Mouse (Mus musculus): ENCODE results near the gene Copz2. TPM values are rescaled to one million over a fixed set of nuclear protein-coding genes. Genes with fewer than 3 reads are reported as not detected.

The Copz2 gene
- polyA plus RNA-seq, 1 experiment = not detected

DNA sequence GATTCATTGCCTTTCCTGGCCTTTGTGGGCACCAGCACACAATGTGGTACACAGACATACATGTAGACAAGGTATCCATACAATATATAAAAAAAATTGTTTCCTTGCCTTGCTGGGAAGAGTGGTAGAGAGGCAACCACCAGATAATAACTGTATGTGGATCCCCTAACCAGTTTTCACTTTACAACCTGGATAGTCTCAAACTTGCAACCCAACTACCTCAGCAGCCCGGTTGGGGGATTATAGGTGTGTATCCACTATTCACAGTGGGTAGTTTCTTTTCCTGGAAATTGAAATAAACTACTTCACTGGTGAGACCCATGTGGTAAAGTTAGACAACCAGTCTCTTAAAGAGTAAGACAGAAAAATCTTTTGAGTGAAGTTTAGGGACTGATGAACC lies 33.2 kb upstream of the Copz2 start:
- peaks cover 22% of the 10 kb centered on the region for H3K4me1 ChIP-seq (ENCODE audit: control insufficient read depth, insufficient read depth, low read length)
- no peak for TF ChIP-seq POLR2A (IDR thresholded peaks at IDR 0.05; ENCODE audit: insufficient read depth, low read depth, low read length)
- no peak overlapping the region for H3K4me3 ChIP-seq (ENCODE audit: insufficient read depth, low read depth, low read length)
- WGBS = 89% methylated on average over 1 of the region's 1 CpGs
- H3K27ac ChIP-seq (ENCODE audit: insufficient read depth, low read depth, low read length) = no peak overlapping the region

DNA sequence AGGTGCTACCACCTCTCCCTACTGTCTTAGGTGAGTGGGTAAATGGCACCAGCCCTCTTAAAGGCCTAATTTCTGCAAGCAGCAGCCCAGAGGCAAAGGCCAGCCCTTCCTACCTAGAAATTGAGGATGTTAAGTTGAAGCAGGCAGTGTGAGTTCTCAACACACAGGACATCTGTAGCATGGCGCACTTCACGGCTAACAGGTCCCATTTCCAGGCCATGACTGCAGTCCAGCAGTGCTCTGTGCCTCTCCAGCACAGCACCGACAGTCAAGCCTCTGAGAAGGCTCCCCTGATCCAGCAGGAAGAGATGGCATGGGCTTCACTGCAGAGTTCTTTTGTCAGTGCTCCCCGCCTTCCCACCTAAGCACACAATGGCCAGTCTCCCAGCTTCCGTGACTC lies 32.7 kb upstream of the Copz2 start:
- Histone ChIP-seq H3K27ac (ENCODE audit: insufficient read depth, low read depth, low read length) (no peak overlapping the region), H3K4me1 (ENCODE audit: control insufficient read depth, insufficient read depth, low read length) (peaks cover 22% of the 10 kb centered on the region)

DNA sequence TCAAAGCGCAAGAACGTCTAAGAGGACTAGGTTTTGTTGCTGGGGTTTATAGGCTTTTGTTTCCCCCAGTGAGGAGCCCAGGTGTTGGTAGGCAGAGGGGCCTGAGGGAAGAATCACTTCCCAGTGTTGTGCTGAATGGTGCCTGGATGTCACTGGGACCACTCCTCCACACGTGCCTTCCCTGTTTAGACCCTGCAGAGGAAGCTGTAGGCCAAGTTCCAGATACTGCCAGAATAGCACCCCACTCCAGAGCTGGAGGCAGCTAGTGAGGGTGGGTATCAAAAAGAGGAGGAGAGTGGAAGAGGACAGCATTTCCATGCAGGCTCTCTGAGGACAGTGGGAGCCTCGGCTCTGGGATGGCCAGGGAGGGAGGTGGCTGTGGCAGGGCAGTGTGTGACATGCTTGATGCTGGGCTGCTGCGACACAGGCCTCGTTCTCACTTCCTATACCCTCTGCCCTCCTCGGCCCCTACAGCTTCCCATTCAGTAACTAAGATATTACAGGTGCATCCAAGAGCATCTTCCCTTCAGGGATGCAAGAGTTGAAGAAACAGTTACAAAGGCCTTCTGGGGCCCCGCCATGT lies 31.5 kb upstream of the Copz2 start:
- WGBS = 70% methylated on average over 8 of the region's 8 CpGs
- no peak overlapping the region for H3K27ac ChIP-seq (ENCODE audit: insufficient read depth, low read depth, low read length)
- TF ChIP-seq CTCF (IDR thresholded peaks at IDR 0.05; ENCODE audit: insufficient read depth, low read depth, low read length) (no peak), POLR2A (IDR thresholded peaks at IDR 0.05; ENCODE audit: insufficient read depth, low read depth, low read length) (no peak)

More for the DNA sequence above, 32.7 kb upstream of the Copz2 start:
- WGBS = 59% methylated on average over 5 of the region's 5 CpGs
- H3K4me3 ChIP-seq (ENCODE audit: insufficient read depth, low read depth, low read length) = no peak overlapping the region
- TF ChIP-seq CTCF (IDR thresholded peaks at IDR 0.05; ENCODE audit: insufficient read depth, low read depth, low read length) (no peak), POLR2A (IDR thresholded peaks at IDR 0.05; ENCODE audit: insufficient read depth, low read depth, low read length) (no peak)

DNA sequence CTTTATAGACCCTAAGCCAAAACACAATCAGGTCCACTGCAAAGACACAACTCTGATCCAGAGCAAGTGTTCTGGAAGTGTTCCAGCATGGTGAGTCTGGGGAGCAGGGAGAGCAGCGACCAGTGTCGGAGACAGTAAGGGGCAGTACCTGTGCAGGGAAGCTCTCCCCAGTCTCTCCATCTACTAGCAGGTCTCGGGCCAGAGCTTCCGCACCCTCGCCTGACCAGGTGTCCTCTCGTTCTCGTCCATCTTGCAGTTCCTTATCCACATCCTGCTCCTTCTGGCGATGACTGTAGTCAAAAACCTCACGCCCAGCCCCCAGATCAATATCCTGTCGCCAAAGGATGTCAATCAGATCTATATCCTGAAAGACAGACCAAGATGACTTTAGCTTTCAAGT lies 27.7 kb upstream of the Copz2 start:
- 90% methylated on average over 10 of the region's 10 CpGs for WGBS
- H3K4me3 ChIP-seq (ENCODE audit: insufficient read depth, low read depth, low read length) = no peak overlapping the region
- peaks cover 49% of the 10 kb centered on the region for H3K4me1 ChIP-seq (ENCODE audit: control insufficient read depth, insufficient read depth, low read length)
- H3K27ac ChIP-seq (ENCODE audit: insufficient read depth, low read depth, low read length) = no peak overlapping the region
- TF ChIP-seq CTCF (IDR thresholded peaks at IDR 0.05; ENCODE audit: insufficient read depth, low read depth, low read length) (no peak), POLR2A (IDR thresholded peaks at IDR 0.05; ENCODE audit: insufficient read depth, low read depth, low read length) (no peak)

More for the DNA sequence above, 31.5 kb upstream of the Copz2 start:
- Histone ChIP-seq H3K4me1 (ENCODE audit: control insufficient read depth, insufficient read depth, low read length) (peaks cover 28% of the 10 kb centered on the region), H3K4me3 (ENCODE audit: insufficient read depth, low read depth, low read length) (no peak overlapping the region)

DNA sequence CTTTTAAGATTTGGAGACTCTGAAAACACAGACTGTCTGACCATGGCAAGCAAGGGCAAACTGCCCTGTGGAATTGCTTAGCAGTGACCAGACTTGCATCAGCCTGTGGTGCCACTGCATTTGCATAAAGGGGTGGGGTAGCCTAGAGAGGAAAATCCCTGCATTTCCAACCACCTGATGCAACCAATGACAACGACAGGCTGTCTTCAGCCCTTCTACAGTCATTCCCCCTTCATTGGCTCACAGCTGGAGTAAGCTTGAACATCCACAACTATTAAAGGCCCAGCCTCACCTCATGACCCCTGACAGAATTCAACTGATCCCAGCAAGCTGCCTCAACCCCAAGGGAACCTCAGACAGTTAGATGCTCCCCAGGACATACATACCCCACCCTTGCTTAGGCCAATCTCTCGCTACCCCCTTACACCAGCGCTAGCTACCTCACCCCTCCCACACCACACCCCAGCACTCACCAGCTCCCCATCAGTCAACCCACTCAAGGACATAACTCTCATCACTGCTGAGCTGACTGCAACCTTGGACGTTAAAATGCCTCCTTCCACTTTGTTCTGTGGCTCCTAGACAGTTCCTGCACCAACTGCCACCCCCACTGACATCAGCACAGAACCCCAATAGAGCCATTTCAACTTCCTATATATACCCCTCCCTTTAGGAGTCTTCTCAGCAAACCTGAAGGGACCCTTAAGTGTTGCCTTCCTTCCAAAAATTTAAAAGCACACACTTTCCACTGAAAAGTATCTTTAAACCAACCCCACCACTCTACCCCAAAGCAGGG lies 26.8 kb upstream of the Copz2 start:
- H3K4me3 ChIP-seq (ENCODE audit: insufficient read depth, low read depth, low read length) = peak overlapping the region; percentile 59
- TF ChIP-seq POLR2A (IDR thresholded peaks at IDR 0.05; ENCODE audit: insufficient read depth, low read depth, low read length) = no peak
- no peak for TF ChIP-seq CTCF (IDR thresholded peaks at IDR 0.05; ENCODE audit: insufficient read depth, low read depth, low read length)
- WGBS = 26% methylated on average over 4 of the region's 4 CpGs
- no peak overlapping the region for H3K27ac ChIP-seq (ENCODE audit: insufficient read depth, low read depth, low read length)
- peaks cover 54% of the 10 kb centered on the region for H3K4me1 ChIP-seq (ENCODE audit: control insufficient read depth, insufficient read depth, low read length)

DNA sequence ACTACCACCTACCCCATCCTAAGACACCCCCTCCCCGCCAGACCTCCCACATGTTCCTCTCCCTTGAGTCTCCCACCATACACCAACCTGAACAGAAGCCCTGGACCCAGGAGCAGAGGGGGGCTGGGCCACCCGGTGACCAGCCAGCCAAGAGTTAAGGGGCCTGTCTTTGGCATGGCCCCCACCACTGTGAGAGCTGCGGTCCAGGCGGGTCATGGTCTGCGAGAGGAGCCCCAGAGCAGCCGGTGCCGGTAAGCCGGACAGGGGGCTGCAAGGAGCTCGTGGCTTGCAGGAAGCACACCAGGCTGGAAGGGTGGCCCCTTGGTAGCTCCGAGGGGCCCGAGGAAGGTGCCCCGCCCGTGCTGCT lies 26.2 kb upstream of the Copz2 start:
- 5% methylated on average over 13 of the region's 13 CpGs for WGBS
- Histone ChIP-seq H3K4me1 (ENCODE audit: control insufficient read depth, insufficient read depth, low read length) (peaks cover 49% of the 10 kb centered on the region), H3K4me3 (ENCODE audit: insufficient read depth, low read depth, low read length) (peak overlapping the region; percentile 59), H3K27ac (ENCODE audit: insufficient read depth, low read depth, low read length) (peak overlapping the region; percentile 42; the same call in 1 of the 2 replicates)
- TF ChIP-seq POLR2A (IDR thresholded peaks at IDR 0.05; ENCODE audit: insufficient read depth, low read depth, low read length) = no peak

DNA sequence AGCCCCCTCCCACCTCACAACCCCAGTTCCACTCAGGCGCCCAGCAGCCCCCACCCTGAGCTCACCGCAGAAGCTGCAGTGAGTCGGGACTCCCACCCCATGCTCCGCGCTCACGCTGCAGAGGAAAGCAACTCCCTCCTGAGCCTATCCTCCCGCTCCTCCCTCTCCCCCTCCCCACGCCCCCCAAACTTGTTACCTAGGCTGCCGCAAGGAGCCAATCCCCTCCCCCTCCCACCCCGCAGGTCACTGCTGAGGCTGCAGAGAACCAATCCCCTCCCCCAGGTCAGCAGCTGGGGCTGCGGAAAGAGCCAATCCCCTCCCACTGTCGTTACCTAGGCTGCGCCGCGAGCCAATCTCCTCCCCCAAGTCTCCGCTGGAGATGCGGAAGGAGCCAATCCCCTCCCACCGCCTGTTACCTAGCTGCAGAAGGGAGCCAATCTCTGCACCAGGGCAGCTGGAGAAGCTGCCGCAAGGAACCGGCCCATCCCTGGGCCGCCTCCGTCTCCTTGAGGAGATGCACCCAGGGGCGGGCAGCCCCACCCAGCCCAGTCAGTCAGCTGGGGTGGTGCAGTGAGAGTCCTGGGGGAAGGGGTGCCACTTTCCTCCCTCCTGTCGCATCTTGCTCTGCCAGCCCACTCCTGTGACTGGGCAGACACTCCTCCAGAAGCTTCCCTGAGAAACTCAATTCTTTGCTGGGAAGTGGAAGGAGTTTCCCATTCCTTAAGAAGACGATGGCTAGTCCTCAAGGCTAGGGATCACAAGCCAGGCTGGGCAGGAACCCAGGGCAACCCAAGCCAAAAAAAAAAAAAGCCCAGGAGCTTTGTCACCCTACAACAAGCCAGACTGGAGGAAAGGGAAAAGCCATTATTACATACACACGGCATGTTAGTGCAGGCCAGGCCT lies 25.5 kb upstream of the Copz2 start:
- TF ChIP-seq CTCF (IDR thresholded peaks at IDR 0.05; ENCODE audit: insufficient read depth, low read depth, low read length) (no peak), POLR2A (IDR thresholded peaks at IDR 0.05; ENCODE audit: insufficient read depth, low read depth, low read length) (no peak)
- Histone ChIP-seq H3K27ac (ENCODE audit: insufficient read depth, low read depth, low read length) (peak overlapping the region; percentile 93), H3K4me1 (ENCODE audit: control insufficient read depth, insufficient read depth, low read length) (peaks cover 42% of the 10 kb centered on the region), H3K4me3 (ENCODE audit: insufficient read depth, low read depth, low read length) (peak overlapping the region; percentile 59)
- WGBS = under 1% methylated on average over 26 of the region's 26 CpGs

DNA sequence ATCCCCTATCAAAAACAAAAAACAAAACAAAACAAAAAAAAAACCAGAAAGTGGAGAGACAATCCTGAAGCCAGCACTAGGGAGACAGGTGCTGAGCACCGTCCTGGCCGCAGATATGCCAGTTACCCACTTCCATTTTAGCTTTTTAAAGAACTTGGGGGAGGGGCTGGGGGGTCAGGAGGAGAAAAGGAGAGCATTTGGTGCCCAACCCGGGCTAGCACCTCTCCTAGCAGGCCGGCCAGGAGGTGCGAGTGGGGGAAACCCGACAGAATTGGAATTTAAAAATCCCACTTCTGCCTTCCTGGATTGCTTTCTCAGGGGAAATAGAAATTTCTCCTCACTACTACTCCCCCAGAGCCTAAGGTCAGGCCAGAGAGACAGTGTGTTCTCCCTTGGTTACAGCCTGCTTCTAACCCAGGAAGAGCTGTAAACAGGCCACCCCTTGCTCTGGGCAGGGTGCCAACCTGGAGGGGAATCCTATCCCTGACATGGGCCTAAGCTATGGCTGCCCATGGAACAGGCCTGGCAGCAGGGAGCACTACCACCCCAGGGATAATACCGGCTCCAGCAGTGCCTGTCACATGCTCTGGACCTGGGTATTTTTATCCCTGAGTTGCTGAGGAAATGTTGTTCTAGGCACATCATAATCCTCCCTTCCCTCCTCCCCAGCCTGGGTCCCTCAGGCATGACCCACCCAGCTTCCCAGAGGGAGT lies 24.7 kb upstream of the Copz2 start:
- TF ChIP-seq POLR2A (IDR thresholded peaks at IDR 0.05; ENCODE audit: insufficient read depth, low read depth, low read length) = no peak
- no peak for TF ChIP-seq CTCF (IDR thresholded peaks at IDR 0.05; ENCODE audit: insufficient read depth, low read depth, low read length)
- no peak overlapping the region for H3K4me3 ChIP-seq (ENCODE audit: insufficient read depth, low read depth, low read length)
- 19% methylated on average over 7 of the region's 7 CpGs for WGBS
- H3K4me1 ChIP-seq (ENCODE audit: control insufficient read depth, insufficient read depth, low read length) = peaks cover 38% of the 10 kb centered on the region
- H3K27ac ChIP-seq (ENCODE audit: insufficient read depth, low read depth, low read length) = peak overlapping the region; percentile 93

Measured in olfactory bulb, adult 2 months (tissue).